Mouse (Mus musculus): ENCODE results near the gene 4931406C07Rik.

DNA sequence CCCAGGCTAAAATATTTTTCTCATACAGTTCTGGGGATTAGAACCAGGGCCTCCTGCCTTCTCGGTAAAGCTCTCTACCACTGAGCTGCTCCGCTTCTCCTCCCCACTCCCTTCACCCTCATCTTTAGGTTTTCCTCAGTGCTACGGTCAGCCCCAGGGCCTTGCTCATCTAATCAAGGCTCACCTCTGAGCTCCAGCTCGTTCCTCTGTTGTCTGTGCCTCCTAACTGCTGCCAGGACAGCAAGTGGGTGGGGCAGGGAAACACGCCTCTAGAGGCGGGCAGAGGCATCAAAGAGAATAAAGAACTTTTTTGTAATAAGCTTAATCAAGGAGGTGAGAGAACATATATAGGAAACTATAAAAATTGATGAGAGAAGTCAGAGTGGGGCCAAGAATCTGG, 18.4 kb downstream of the 4931406C07Rik start:
- TF ChIP-seq CTCF (IDR thresholded peaks at IDR 0.05; ENCODE audit: extremely low read depth, insufficient read length, insufficient replicate concordance, low read depth, low read length) (no peak), POLR2A (IDR thresholded peaks at IDR 0.05; ENCODE audit: low read depth, low read length) (no peak)
